Mouse (Mus musculus): Measurements from ENCODE around the gene Nek6. TPM values are rescaled to one million over a fixed set of nuclear protein-coding genes. Genes with fewer than 3 reads are reported as not detected.

Gene Nek6
- polyA plus RNA-seq, 1 experiment from 2014 or later, result 117 TPM

GRCm38 (mm10) chr2:38479541-38479940 lies 31.9 kb upstream of the Nek6 start:
- Histone ChIP-seq H3K9ac (replicated peaks; ENCODE audit: low read length) (no peak overlapping the region), H3K27me3 (ENCODE audit: control insufficient read depth, insufficient read depth, low read length) (no peaks in the 10 kb centered on the region), H3K27ac (replicated peaks; ENCODE audit: low read depth, low read length) (no peak overlapping the region), H3K4me3 (ENCODE audit: low read depth, low read length) (no peak overlapping the region), H3K4me2 (ENCODE audit: low read depth, low read length) (no peak overlapping the region), H3K9me3 (replicated peaks; ENCODE audit: control insufficient read depth, low read length) (no peaks in the 10 kb centered on the region), H3K4me1 (ENCODE audit: control insufficient read depth, insufficient read depth, low read length) (no peaks in the 10 kb centered on the region), H3K36me3 (replicated peaks; ENCODE audit: control insufficient read depth, insufficient read depth, low read depth, low read length) (no peaks in the 10 kb centered on the region)
- DNase-seq (ENCODE audit: low spot score) (no peak), ATAC-seq (replicated peaks; ENCODE audit: insufficient number of reproducible peaks, low FRiP score, low TSS enrichment, low read depth) (no peak)
- WGBS, result 78% methylated on average over 3 of the region's 3 CpGs

- Histone ChIP-seq H3K27ac (replicated peaks; ENCODE audit: low read depth, low read length) (no peak overlapping the region), H3K27me3 (ENCODE audit: control insufficient read depth, insufficient read depth, low read length) (no peaks in the 10 kb centered on the region), H3K9me3 (replicated peaks; ENCODE audit: control insufficient read depth, low read length) (no peaks in the 10 kb centered on the region), H3K4me3 (ENCODE audit: low read depth, low read length) (no peak overlapping the region), H3K36me3 (replicated peaks; ENCODE audit: control insufficient read depth, insufficient read depth, low read depth, low read length) (no peaks in the 10 kb centered on the region), H3K4me1 (ENCODE audit: control insufficient read depth, insufficient read depth, low read length) (no peaks in the 10 kb centered on the region), H3K4me2 (ENCODE audit: low read depth, low read length) (no peak overlapping the region), H3K9ac (replicated peaks; ENCODE audit: low read length) (no peak overlapping the region)
- WGBS, result 79% methylated on average over 6 of the region's 6 CpGs
- no peak for ATAC-seq (replicated peaks; ENCODE audit: insufficient number of reproducible peaks, low FRiP score, low TSS enrichment, low read depth)
- DNase-seq (ENCODE audit: low spot score), result no peak
Observed at GRCm38 (mm10) chr2:38481166-38481778, 30.2 kb upstream of the Nek6 start.

DNA sequence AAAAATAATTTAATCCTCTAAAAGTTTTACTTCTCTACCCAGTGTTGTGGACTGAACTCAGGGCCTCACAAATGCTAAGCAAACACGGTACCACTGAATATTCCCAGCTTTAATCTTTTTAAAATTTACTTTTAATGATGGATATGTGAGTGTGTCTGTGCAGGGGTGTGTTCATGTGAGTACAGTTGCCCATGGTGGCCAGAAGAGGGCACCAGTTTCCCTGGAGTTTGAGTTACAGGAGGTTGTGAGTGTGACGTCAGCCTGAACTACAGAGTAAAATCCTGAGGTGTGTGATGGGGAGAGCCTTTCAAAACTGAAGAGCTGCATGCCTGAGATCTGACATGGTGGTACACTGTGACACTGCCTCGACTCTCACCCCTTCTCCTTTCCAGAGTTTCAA lies 29.3 kb upstream of the Nek6 start:
- no peaks in the 10 kb centered on the region for H3K27me3 ChIP-seq (ENCODE audit: control insufficient read depth, insufficient read depth, low read length)
- 81% methylated on average over 3 of the region's 3 CpGs for WGBS
- H3K9ac ChIP-seq (replicated peaks; ENCODE audit: low read length), result no peak overlapping the region
- no peak overlapping the region for H3K27ac ChIP-seq (replicated peaks; ENCODE audit: low read depth, low read length)
- H3K4me1 ChIP-seq (ENCODE audit: control insufficient read depth, insufficient read depth, low read length), result no peaks in the 10 kb centered on the region
- ATAC-seq (replicated peaks; ENCODE audit: insufficient number of reproducible peaks, low FRiP score, low TSS enrichment, low read depth) (no peak), DNase-seq (ENCODE audit: low spot score) (no peak)
- no peaks in the 10 kb centered on the region for H3K9me3 ChIP-seq (replicated peaks; ENCODE audit: control insufficient read depth, low read length)
- no peaks in the 10 kb centered on the region for H3K36me3 ChIP-seq (replicated peaks; ENCODE audit: control insufficient read depth, insufficient read depth, low read depth, low read length)
- H3K4me2 ChIP-seq (ENCODE audit: low read depth, low read length), result no peak overlapping the region
- H3K4me3 ChIP-seq (ENCODE audit: low read depth, low read length), result no peak overlapping the region

- Histone ChIP-seq H3K4me2 (ENCODE audit: low read depth, low read length) (no peak overlapping the region), H3K36me3 (replicated peaks; ENCODE audit: control insufficient read depth, insufficient read depth, low read depth, low read length) (no peaks in the 10 kb centered on the region), H3K4me3 (ENCODE audit: low read depth, low read length) (no peak overlapping the region), H3K9ac (replicated peaks; ENCODE audit: low read length) (no peak overlapping the region), H3K4me1 (ENCODE audit: control insufficient read depth, insufficient read depth, low read length) (no peaks in the 10 kb centered on the region), H3K27me3 (ENCODE audit: control insufficient read depth, insufficient read depth, low read length) (no peaks in the 10 kb centered on the region), H3K9me3 (replicated peaks; ENCODE audit: control insufficient read depth, low read length) (no peaks in the 10 kb centered on the region), H3K27ac (replicated peaks; ENCODE audit: low read depth, low read length) (no peak overlapping the region)
- WGBS, result 84% methylated on average over 7 of the region's 7 CpGs
- ATAC-seq (replicated peaks; ENCODE audit: insufficient number of reproducible peaks, low FRiP score, low TSS enrichment, low read depth), result no peak
- no peak for DNase-seq (ENCODE audit: low spot score)
Observed at GRCm38 (mm10) chr2:38483058-38483704, 28.3 kb upstream of the Nek6 start.

GRCm38 (mm10) chr2:38484556-38484955 lies 26.9 kb upstream of the Nek6 start:
- Histone ChIP-seq H3K36me3 (replicated peaks; ENCODE audit: control insufficient read depth, insufficient read depth, low read depth, low read length) (no peaks in the 10 kb centered on the region), H3K4me1 (ENCODE audit: control insufficient read depth, insufficient read depth, low read length) (no peaks in the 10 kb centered on the region), H3K9ac (replicated peaks; ENCODE audit: low read length) (no peak overlapping the region), H3K9me3 (replicated peaks; ENCODE audit: control insufficient read depth, low read length) (no peaks in the 10 kb centered on the region), H3K27ac (replicated peaks; ENCODE audit: low read depth, low read length) (no peak overlapping the region), H3K4me3 (ENCODE audit: low read depth, low read length) (no peak overlapping the region), H3K27me3 (ENCODE audit: control insufficient read depth, insufficient read depth, low read length) (no peaks in the 10 kb centered on the region), H3K4me2 (ENCODE audit: low read depth, low read length) (no peak overlapping the region)
- 81% methylated on average over 11 of the region's 11 CpGs for WGBS
- ATAC-seq (replicated peaks; ENCODE audit: insufficient number of reproducible peaks, low FRiP score, low TSS enrichment, low read depth) (no peak), DNase-seq (ENCODE audit: low spot score) (no peak)

- Histone ChIP-seq H3K27me3 (ENCODE audit: control insufficient read depth, insufficient read depth, low read length) (no peaks in the 10 kb centered on the region), H3K27ac (replicated peaks; ENCODE audit: low read depth, low read length) (no peak overlapping the region), H3K36me3 (replicated peaks; ENCODE audit: control insufficient read depth, insufficient read depth, low read depth, low read length) (no peaks in the 10 kb centered on the region), H3K9me3 (replicated peaks; ENCODE audit: control insufficient read depth, low read length) (no peaks in the 10 kb centered on the region), H3K4me3 (ENCODE audit: low read depth, low read length) (no peak overlapping the region), H3K4me1 (ENCODE audit: control insufficient read depth, insufficient read depth, low read length) (no peaks in the 10 kb centered on the region), H3K4me2 (ENCODE audit: low read depth, low read length) (no peak overlapping the region), H3K9ac (replicated peaks; ENCODE audit: low read length) (no peak overlapping the region)
- no peak for DNase-seq (ENCODE audit: low spot score)
- 84% methylated on average over 3 of the region's 3 CpGs for WGBS
- no peak for ATAC-seq (replicated peaks; ENCODE audit: insufficient number of reproducible peaks, low FRiP score, low TSS enrichment, low read depth)
Observed at GRCm38 (mm10) chr2:38485409-38485808, 26.0 kb upstream of the Nek6 start.

- no peaks in the 10 kb centered on the region for H3K4me1 ChIP-seq (ENCODE audit: control insufficient read depth, insufficient read depth, low read length)
- H3K4me3 ChIP-seq (ENCODE audit: low read depth, low read length), result no peak overlapping the region
- DNase-seq (ENCODE audit: low spot score) (no peak), ATAC-seq (replicated peaks; ENCODE audit: insufficient number of reproducible peaks, low FRiP score, low TSS enrichment, low read depth) (no peak)
- 76% methylated on average over 6 of the region's 6 CpGs for WGBS
- no peak overlapping the region for H3K27ac ChIP-seq (replicated peaks; ENCODE audit: low read depth, low read length)
- H3K27me3 ChIP-seq (ENCODE audit: control insufficient read depth, insufficient read depth, low read length), result no peaks in the 10 kb centered on the region
- no peaks in the 10 kb centered on the region for H3K36me3 ChIP-seq (replicated peaks; ENCODE audit: control insufficient read depth, insufficient read depth, low read depth, low read length)
- H3K9me3 ChIP-seq (replicated peaks; ENCODE audit: control insufficient read depth, low read length), result no peaks in the 10 kb centered on the region
- no peak overlapping the region for H3K4me2 ChIP-seq (ENCODE audit: low read depth, low read length)
- no peak overlapping the region for H3K9ac ChIP-seq (replicated peaks; ENCODE audit: low read length)
Observed at GRCm38 (mm10) chr2:38485957-38486931, 25.2 kb upstream of the Nek6 start.

- H3K4me3 ChIP-seq (ENCODE audit: low read depth, low read length), result no peak overlapping the region
- H3K36me3 ChIP-seq (replicated peaks; ENCODE audit: control insufficient read depth, insufficient read depth, low read depth, low read length), result no peaks in the 10 kb centered on the region
- DNase-seq (ENCODE audit: low spot score) (no peak), ATAC-seq (replicated peaks; ENCODE audit: insufficient number of reproducible peaks, low FRiP score, low TSS enrichment, low read depth) (no peak)
- H3K27me3 ChIP-seq (ENCODE audit: control insufficient read depth, insufficient read depth, low read length), result no peaks in the 10 kb centered on the region
- no peaks in the 10 kb centered on the region for H3K9me3 ChIP-seq (replicated peaks; ENCODE audit: control insufficient read depth, low read length)
- H3K9ac ChIP-seq (replicated peaks; ENCODE audit: low read length), result no peak overlapping the region
- H3K4me2 ChIP-seq (ENCODE audit: low read depth, low read length), result no peak overlapping the region
- no peaks in the 10 kb centered on the region for H3K4me1 ChIP-seq (ENCODE audit: control insufficient read depth, insufficient read depth, low read length)
- no peak overlapping the region for H3K27ac ChIP-seq (replicated peaks; ENCODE audit: low read depth, low read length)
Observed at GRCm38 (mm10) chr2:38497594-38497993, 13.8 kb upstream of the Nek6 start.
